Mouse (Mus musculus) mouse trophoblast stem cell (cell line): ENCODE measurements at regions not wholly inside any gene's neighbourhood (a gene's known extent, or its start where the extent isn't known, plus 50 kb on each side); places are given as distances from the start of the nearest gene placed in this dataset.
"Not testable (repeated sequence)": the region's sequence is repeated elsewhere in the genome, so short reads cannot be mapped to it uniquely, and the experiment has no call there.

Experiments used
- in situ Hi-C, 2 experiments: fragments of 300-500 bp; cut with MseI, MboI; formaldehyde crosslinking; loops; 2 replicates in 1 of 2; 3 replicates in 1 of 2; pipeline ENCODE4 v1.15.1; 2025

GRCm38 (mm10) chr16:8914183-8914582 lies 84.3 kb downstream of the 1810013L24Rik start:
- in situ Hi-C loops = not testable (repeated sequence)

GRCm38 (mm10) chr16:8916091-8916490 lies 86.2 kb downstream of the 1810013L24Rik start:
- in situ Hi-C loops = no loop called here

- in situ Hi-C loops = no loop called here
Observed at GRCm38 (mm10) chr16:8918741-8919535, 89.0 kb downstream of the 1810013L24Rik start.

- in situ Hi-C loops = no loop called here
Observed at GRCm38 (mm10) chr16:8924732-8925131, 94.8 kb downstream of the 1810013L24Rik start.

GRCm38 (mm10) chr16:8931961-8932360 lies 102.1 kb downstream of the 1810013L24Rik start:
- in situ Hi-C loops = no loop called here

- in situ Hi-C loops = no loop called here
Observed at GRCm38 (mm10) chr16:8933121-8933520, 103.2 kb downstream of the 1810013L24Rik start.

GRCm38 (mm10) chr16:8936446-8936845 lies 106.5 kb downstream of the 1810013L24Rik start:
- in situ Hi-C loops = no loop called here

GRCm38 (mm10) chr16:8938516-8938915 lies 108.6 kb downstream of the 1810013L24Rik start:
- in situ Hi-C loops = no loop called here

- in situ Hi-C loops = no loop called here
Observed at GRCm38 (mm10) chr16:8939136-8939535, 109.2 kb downstream of the 1810013L24Rik start.

- in situ Hi-C loops = no loop called here
Observed at GRCm38 (mm10) chr16:8944412-8945102, 114.7 kb downstream of the 1810013L24Rik start.

- in situ Hi-C loops = no loop called here
Observed at GRCm38 (mm10) chr16:8947846-8948245, 117.9 kb downstream of the 1810013L24Rik start.

- in situ Hi-C loops = no loop called here
Observed at GRCm38 (mm10) chr16:8951156-8951899, 121.4 kb downstream of the 1810013L24Rik start.

- in situ Hi-C loops = no loop called here
Observed at GRCm38 (mm10) chr16:8961739-8962138, 131.8 kb downstream of the 1810013L24Rik start.

GRCm38 (mm10) chr16:8993521-8994250 lies 163.8 kb downstream of the 1810013L24Rik start:
- in situ Hi-C loops = loop anchor here in 1 of 2 experiments (5.0 kb wide), 1 partner anchor 101 kb away; no protein-coding TSS in a partner anchor

GRCm38 (mm10) chr16:8994521-8994920 lies 164.6 kb downstream of the 1810013L24Rik start:
- in situ Hi-C loops = loop anchor here in 1 of 2 experiments (5.0 kb wide), 1 partner anchor 102 kb away; no protein-coding TSS in a partner anchor

- in situ Hi-C loops = no loop called here
Observed at GRCm38 (mm10) chr16:8997250-8997649, 167.3 kb downstream of the 1810013L24Rik start.

- in situ Hi-C loops = loop anchor here (10.0 to 25.0 kb wide), 3 partner anchors 119 to 983 kb away; partner anchors contain the start of gene Grin2a (in 1 of the 2)
Observed at GRCm38 (mm10) chr16:9004012-9004411, 174.1 kb downstream of the 1810013L24Rik start.

GRCm38 (mm10) chr16:9005933-9006332 lies 176.0 kb downstream of the 1810013L24Rik start:
- in situ Hi-C loops = loop anchor here (10.0 to 25.0 kb wide), 3 partner anchors 121 to 981 kb away; partner anchors contain the start of gene Grin2a (in 1 of the 2)

- in situ Hi-C loops = loop anchor here (10.0 to 25.0 kb wide), 3 partner anchors 125 to 978 kb away; partner anchors contain the start of gene Grin2a (in 1 of the 2)
Observed at GRCm38 (mm10) chr16:9009361-9010083, 179.6 kb downstream of the 1810013L24Rik start.

- in situ Hi-C loops = loop anchor here (25.0 kb wide), 2 partner anchors 726 to 976 kb away; partner anchors contain the start of gene Grin2a (in 1 of the 2)
Observed at GRCm38 (mm10) chr16:9011077-9011476, 181.2 kb downstream of the 1810013L24Rik start.
